Mouse (Mus musculus) gastrocnemius, postnatal 25 days (tissue): ENCODE results near the gene Ppme1. TPM values are rescaled to one million over a fixed set of nuclear protein-coding genes. Genes with fewer than 3 reads are reported as not detected.

Source experiments
- total RNA-seq, 2 experiments: library from RNA; stranded (reverse); gene quantifications; 1 replicate in 1 of 2; 2 replicates in 1 of 2; pipeline ENCODE4 v1.2.3; 2021

The Ppme1 gene
- total RNA-seq, 2 experiments from 2014 or later: 22.3 to 25.2 TPM

Other genes with a start within 250 kb of the Ppme1 start
- 1 to 10 TPM; 4.1 to 4.2 TPM for gene Lipt2, start 213.0 kb downstream of the Ppme1 start, total RNA-seq
- under 1 TPM in 1 of 2 experiments, not detected in 1; 0.70 TPM for gene Kcne3, start 195.8 kb downstream of the Ppme1 start, total RNA-seq
- 10 to 100 TPM; 13.0 to 15.0 TPM for gene Pgm2l1, start 144.9 kb downstream of the Ppme1 start, total RNA-seq
- under 1 TPM; 0.61 to 0.75 TPM for gene P4ha3, start 86.8 kb downstream of the Ppme1 start, total RNA-seq
- 1 to 10 TPM; 5.3 to 5.4 TPM for gene C2cd3, start 74 bp downstream of the Ppme1 start, total RNA-seq
- 100 to 1,000 TPM; 105 to 189 TPM for gene Ucp3, start 100.7 kb upstream of the Ppme1 start, total RNA-seq
- 10 to 100 TPM; 31.0 to 52.5 TPM for gene Ucp2, start 121.0 kb upstream of the Ppme1 start, total RNA-seq
- gene Dnajb13, start 142.7 kb upstream of the Ppme1 start, total RNA-seq: not detected
- gene Coa4, start 164.8 kb upstream of the Ppme1 start, total RNA-seq: 10 to 100 TPM in 1 of 2 experiments, 1 to 10 TPM in 1; 8.1 to 13.0 TPM
- gene Rab6a, start 235.1 kb upstream of the Ppme1 start, total RNA-seq: 10 to 100 TPM; 52.0 to 52.7 TPM
- gene Mrpl48, start 236.0 kb upstream of the Ppme1 start, total RNA-seq: 10 to 100 TPM; 57.9 to 58.4 TPM